Mouse (Mus musculus) MEL (cell line): ENCODE measurements around the gene Zfp382. TPM values are rescaled to one million over a fixed set of nuclear protein-coding genes. Genes with fewer than 3 reads are reported as not detected.
A peak's percentile ranks its signal among the peaks of the same experiment; 100 is the strongest.

Source experiments
- DNase-seq: peaks from one replicate; pipeline ENCODE4 v3.0.0; 2011; ENCODE audit warnings: low read depth, low spot score
- H3K27ac ChIP-seq: 2 replicates; pipeline ENCODE4 v1.5.1; 2012; ENCODE audit warnings: low read depth, mild to moderate bottlenecking, control low read depth, low read length, moderate library complexity; ENCODE audit not compliant: control insufficient read depth
- H3K27me3 ChIP-seq, 2 experiments: fragments of 150-350 bp in 1 of 2; sonication (generic) in 1 of 2; 2 replicates each; pipeline ENCODE4 v1.6.1; 2012; ENCODE audit warnings: low read length in 2 of 2, mild to moderate bottlenecking in 2 of 2, improper control_type of control experiment in 1 of 2, moderate library complexity in 1 of 2; ENCODE audit not compliant: insufficient read depth in 2 of 2, control insufficient read depth in 1 of 2
- H3K36me3 ChIP-seq, 2 experiments: 2 replicates each; pipeline ENCODE4 v1.6.1; 2012 to 2014; ENCODE audit warnings: low read length in 2 of 2, improper control_type of control experiment in 1 of 2, inconsistent platforms in 1 of 2, mild to moderate bottlenecking in 1 of 2; ENCODE audit not compliant: insufficient read depth in 2 of 2, control insufficient read depth in 1 of 2
- H3K4me1 ChIP-seq, 2 experiments: fragments of 150-350 bp in 1 of 2; sonication (generic) in 1 of 2; 2 replicates each; pipeline ENCODE4 v1.6.1; 2012; ENCODE audit warnings: low read length in 2 of 2, improper control_type of control experiment in 1 of 2, mild to moderate bottlenecking in 1 of 2; ENCODE audit not compliant: insufficient read depth in 2 of 2, control insufficient read depth in 1 of 2
- H3K4me3 ChIP-seq, 2 experiments: fragments of 150-350 bp in 1 of 2; sonication (generic) in 1 of 2; 2 replicates each; pipeline ENCODE4 v1.5.1; 2012; ENCODE audit warnings: low read depth in 2 of 2, low read length in 2 of 2, mild to moderate bottlenecking in 2 of 2, moderate library complexity in 2 of 2, control low read depth in 1 of 2, improper control_type of control experiment in 1 of 2; ENCODE audit not compliant: control insufficient read depth in 1 of 2, insufficient read depth in 1 of 2
- H3K79me2 ChIP-seq: 2 replicates; pipeline ENCODE4 v1.6.1; 2012; ENCODE audit warnings: mild to moderate bottlenecking, low read length, moderate library complexity; ENCODE audit not compliant: control insufficient read depth, poor library complexity, insufficient read depth
- H3K9ac ChIP-seq: 2 replicates; pipeline ENCODE4 v1.6.1; 2012; ENCODE audit warnings: low read depth, mild to moderate bottlenecking, control low read depth, low read length, moderate library complexity; ENCODE audit not compliant: control insufficient read depth, poor library complexity, severe bottlenecking
- H3K9me3 ChIP-seq: fragments of 150-350 bp; sonication (generic); replicated peaks from 2 replicates; pipeline ENCODE4 v1.6.1; 2012; ENCODE audit warnings: mild to moderate bottlenecking, low read length, improper control_type of control experiment, moderate library complexity; ENCODE audit not compliant: insufficient read depth
- BHLHE40 ChIP-seq: IDR thresholded peaks from 2 replicates; pipeline ENCODE4 v1.6.1; 2012; ENCODE audit warnings: low read depth, mild to moderate bottlenecking, inconsistent platforms, low read length, improper control_type of control experiment, borderline replicate concordance
- CHD1 ChIP-seq: IDR thresholded peaks from 2 replicates; pipeline ENCODE4 v1.6.1; 2012; ENCODE audit warnings: low read depth, mild to moderate bottlenecking, inconsistent platforms, low read length, improper control_type of control experiment
- CTCF ChIP-seq, 3 experiments: IDR thresholded peaks in 2 of 3; conservative IDR thresholded peaks in 1 of 3; 2 replicates each; pipeline ENCODE4 v1.5.1; 2011 to 2012; ENCODE audit warnings: low read length in 3 of 3, low read depth in 2 of 3, mild to moderate bottlenecking in 2 of 3, improper control_type of control experiment in 1 of 3, inconsistent platforms in 1 of 3, mixed read lengths in 1 of 3, moderate library complexity in 1 of 3; ENCODE audit not compliant: control insufficient read depth in 1 of 3, insufficient read depth in 1 of 3, poor library complexity in 1 of 3, severe bottlenecking in 1 of 3
- E2F4 ChIP-seq: IDR thresholded peaks from 2 replicates; pipeline ENCODE4 v1.6.1; 2011; ENCODE audit warnings: low read depth, low read length, improper control_type of control experiment, borderline replicate concordance
- EP300 ChIP-seq, 2 experiments: IDR thresholded peaks; 2 replicates each; pipeline ENCODE4 v1.6.1; 2011; ENCODE audit warnings: improper control_type of control experiment in 2 of 2, low read length in 2 of 2, low read depth in 1 of 2, mild to moderate bottlenecking in 1 of 2
- ETS1 ChIP-seq: IDR thresholded peaks from 2 replicates; pipeline ENCODE4 v1.6.1; 2012; ENCODE audit warnings: low read depth, mild to moderate bottlenecking, inconsistent platforms, low read length, improper control_type of control experiment, moderate library complexity
- GATA1 ChIP-seq: IDR thresholded peaks from 2 replicates; pipeline ENCODE4 v1.6.1; 2011; ENCODE audit warnings: low read depth, low read length, improper control_type of control experiment
- HCFC1 ChIP-seq: IDR thresholded peaks from 2 replicates; pipeline ENCODE4 v1.6.1; 2012; ENCODE audit warnings: low read depth, mild to moderate bottlenecking, inconsistent platforms, low read length, improper control_type of control experiment, moderate library complexity
- JUND ChIP-seq: IDR thresholded peaks from 2 replicates; pipeline ENCODE4 v1.6.1; 2011; ENCODE audit warnings: low read depth, mild to moderate bottlenecking, improper control_type of control experiment, low read length
- MAFK ChIP-seq: IDR thresholded peaks from 2 replicates; pipeline ENCODE4 v1.6.1; 2011; ENCODE audit warnings: low read depth, mild to moderate bottlenecking, low read length, improper control_type of control experiment, borderline replicate concordance
- MAX ChIP-seq: IDR thresholded peaks from 2 replicates; pipeline ENCODE4 v1.6.1; 2011; ENCODE audit warnings: low read length, improper control_type of control experiment
- MAZ ChIP-seq: IDR thresholded peaks from 2 replicates; pipeline ENCODE4 v1.6.1; 2012; ENCODE audit warnings: low read depth, mild to moderate bottlenecking, inconsistent platforms, low read length, improper control_type of control experiment
- MEF2A ChIP-seq: IDR thresholded peaks from 2 replicates; pipeline ENCODE4 v1.6.1; 2014; ENCODE audit warnings: low read depth, mild to moderate bottlenecking, inconsistent platforms, low read length, improper control_type of control experiment; ENCODE audit not compliant: poor library complexity, insufficient replicate concordance, severe bottlenecking; ENCODE audit errors: extremely low read depth
- MXI1 ChIP-seq: IDR thresholded peaks from 2 replicates; pipeline ENCODE4 v1.6.1; 2011; ENCODE audit warnings: mild to moderate bottlenecking, low read depth, low read length, improper control_type of control experiment
- MYB ChIP-seq: IDR thresholded peaks from 2 replicates; pipeline ENCODE4 v1.6.1; 2011; ENCODE audit warnings: mild to moderate bottlenecking, low read depth, low read length, improper control_type of control experiment
- MYC ChIP-seq: IDR thresholded peaks from 2 replicates; pipeline ENCODE4 v1.6.1; 2011; ENCODE audit warnings: low read depth, mild to moderate bottlenecking, low read length, improper control_type of control experiment, moderate library complexity
- NELFE ChIP-seq: IDR thresholded peaks from 2 replicates; pipeline ENCODE4 v1.6.1; 2011; ENCODE audit warnings: low read depth, low read length, improper control_type of control experiment
- NRF1 ChIP-seq: IDR thresholded peaks from 2 replicates; pipeline ENCODE4 v1.6.1; 2014; ENCODE audit warnings: low read depth, mild to moderate bottlenecking, inconsistent platforms, low read length, improper control_type of control experiment, moderate library complexity; ENCODE audit not compliant: poor library complexity, insufficient read depth, severe bottlenecking
- POLR2A ChIP-seq, 2 experiments: IDR thresholded peaks; 2 replicates each; pipeline ENCODE4 v1.6.1; 2011 to 2012; ENCODE audit warnings: low read length in 2 of 2, mild to moderate bottlenecking in 2 of 2, control low read depth in 1 of 2, improper control_type of control experiment in 1 of 2, low read depth in 1 of 2, moderate library complexity in 1 of 2; ENCODE audit not compliant: control insufficient read depth in 1 of 2, insufficient read depth in 1 of 2, poor library complexity in 1 of 2
- POLR2AphosphoS2 ChIP-seq: IDR thresholded peaks from 2 replicates; pipeline ENCODE4 v1.6.1; 2011; ENCODE audit warnings: low read length, improper control_type of control experiment
- POLR2AphosphoS5 ChIP-seq: IDR thresholded peaks from 2 replicates; pipeline ENCODE4 v1.6.1; 2012; ENCODE audit warnings: low read depth, borderline replicate concordance, mild to moderate bottlenecking, inconsistent platforms, low read length, moderate library complexity, mixed read lengths
- RAD21 ChIP-seq: IDR thresholded peaks from 2 replicates; pipeline ENCODE4 v1.6.1; 2011; ENCODE audit warnings: mild to moderate bottlenecking, low read depth, low read length, improper control_type of control experiment
- RCOR1 ChIP-seq: IDR thresholded peaks from 2 replicates; pipeline ENCODE4 v1.6.1; 2012; ENCODE audit warnings: low read depth, mild to moderate bottlenecking, inconsistent platforms, low read length, improper control_type of control experiment
- SIN3A ChIP-seq: IDR thresholded peaks from 2 replicates; pipeline ENCODE4 v1.6.1; 2012; ENCODE audit warnings: low read length, improper control_type of control experiment, inconsistent platforms
- SMC3 ChIP-seq: IDR thresholded peaks from 2 replicates; pipeline ENCODE4 v1.6.1; 2011; ENCODE audit warnings: low read depth, low read length, improper control_type of control experiment
- TAL1 ChIP-seq: IDR thresholded peaks from 2 replicates; pipeline ENCODE4 v1.6.1; 2012; ENCODE audit warnings: mild to moderate bottlenecking, inconsistent platforms, low read length, moderate library complexity, mixed read lengths
- TBP ChIP-seq: IDR thresholded peaks from 2 replicates; pipeline ENCODE4 v1.8.0; 2011; ENCODE audit warnings: low read depth, low read length, improper control_type of control experiment
- TCF12 ChIP-seq: IDR thresholded peaks from 2 replicates; pipeline ENCODE4 v1.6.1; 2014; ENCODE audit warnings: low read depth, mild to moderate bottlenecking, inconsistent platforms, low read length, improper control_type of control experiment, moderate library complexity
- UBTF ChIP-seq: IDR thresholded peaks from 2 replicates; pipeline ENCODE4 v1.6.1; 2012; ENCODE audit warnings: low read depth, mild to moderate bottlenecking, inconsistent platforms, low read length, improper control_type of control experiment, moderate library complexity, borderline replicate concordance; ENCODE audit not compliant: insufficient read depth
- USF1 ChIP-seq: IDR thresholded peaks from 2 replicates; pipeline ENCODE4 v1.6.1; 2014; ENCODE audit warnings: low read depth, mild to moderate bottlenecking, inconsistent platforms, low read length, improper control_type of control experiment, moderate library complexity
- USF2 ChIP-seq, 2 experiments: IDR thresholded peaks; 2 replicates each; pipeline ENCODE4 v1.6.1; 2011 to 2012; ENCODE audit warnings: improper control_type of control experiment in 2 of 2, low read length in 2 of 2, borderline replicate concordance in 1 of 2, inconsistent platforms in 1 of 2, low read depth in 1 of 2, mild to moderate bottlenecking in 1 of 2; ENCODE audit not compliant: insufficient read depth in 1 of 2
- ZC3H11A ChIP-seq: IDR thresholded peaks from 2 replicates; pipeline ENCODE4 v1.6.1; 2012; ENCODE audit warnings: low read depth, mild to moderate bottlenecking, inconsistent platforms, low read length, improper control_type of control experiment
- ZKSCAN1 ChIP-seq: IDR thresholded peaks from 2 replicates; pipeline ENCODE4 v1.6.1; 2012; ENCODE audit warnings: low read depth, mild to moderate bottlenecking, inconsistent platforms, low read length, improper control_type of control experiment, moderate library complexity
- ZNF384 ChIP-seq: IDR thresholded peaks from 2 replicates; pipeline ENCODE4 v1.6.1; 2012; ENCODE audit warnings: low read depth, mild to moderate bottlenecking, inconsistent platforms, low read length, improper control_type of control experiment
- polyA plus RNA-seq, 2 experiments: library from polyadenylated mRNA; stranded (reverse) in 1 of 2; unstranded in 1 of 2; fragments of >175 nt in 1 of 2; fragments of >200 nt in 1 of 2; gene quantifications; 2 replicates each; pipeline versions ENCODE4 v1.2.1 to v1.2.4; 2012; ENCODE audit warnings: low replicate concordance in 2 of 2, low read depth in 1 of 2; ENCODE audit not compliant: insufficient read length in 2 of 2, insufficient read depth in 1 of 2, missing spikeins in 1 of 2
- total RNA-seq: library from RNA; depleted of rRNA; stranded (reverse); fragments of 300-350 nt; gene quantifications from 2 replicates; pipeline ENCODE4 v1.2.3, GENCODE M21; 2012

Zfp382 gene
- total and polyA plus RNA-seq, 3 experiments = 3.9 to 7.1 TPM; not detected in 1

DNA sequence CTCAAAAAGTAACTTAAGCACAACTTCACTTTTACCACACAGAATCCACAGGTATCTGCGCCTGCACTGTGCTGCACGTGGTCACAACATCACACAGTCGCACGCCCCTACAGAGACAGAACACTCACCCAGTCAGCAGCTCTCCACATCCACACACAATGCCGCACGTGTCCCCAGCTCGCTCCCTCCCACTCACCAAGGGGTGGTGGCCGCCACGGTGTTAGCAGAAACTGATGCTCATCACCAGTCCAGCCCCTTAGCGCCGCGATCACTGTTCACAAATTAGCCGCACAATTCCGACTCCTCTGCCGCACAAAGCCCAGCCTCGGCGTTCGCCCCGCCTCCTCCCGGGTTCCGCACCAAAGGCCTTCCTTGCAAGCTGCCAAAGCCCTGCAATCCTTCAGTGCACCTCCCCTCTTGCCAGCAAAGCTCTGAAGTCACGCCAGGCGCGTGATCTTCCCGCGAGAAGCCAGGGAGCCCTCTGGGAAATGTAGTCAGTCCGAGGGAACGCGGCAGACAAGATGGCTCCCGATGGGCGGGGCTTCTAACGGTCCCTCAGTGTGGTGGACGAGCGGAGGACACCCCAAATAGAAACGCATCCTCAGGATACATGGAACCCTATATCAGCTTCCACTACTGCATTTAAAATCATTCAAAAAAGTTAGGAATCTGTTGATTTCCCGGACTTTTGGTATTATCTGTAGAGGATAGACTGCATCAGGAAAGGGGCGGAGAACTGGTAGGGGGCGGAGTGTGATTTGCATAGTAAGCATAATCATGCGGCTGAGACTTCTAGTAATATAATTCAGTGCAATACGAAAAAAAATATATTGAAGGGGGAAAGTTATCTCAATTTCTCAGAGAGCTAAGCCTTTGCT is 31.4 kb upstream of the Zfp382 start, which contains the start of the genes Gm26920 and Zfp566:
TSS of gene Gm26920 (minus strand) at position 319 of the 878 bp plus-strand sequence.
TSS of gene Zfp566 (minus strand) at position 436 of the 878 bp plus-strand sequence.
- Histone ChIP-seq H3K27me3 (no peaks in the 10 kb centered on the region), H3K9me3 (no peaks in the 10 kb centered on the region), H3K4me1 (peaks cover 0 to 10% of the 10 kb centered on the region in 2 experiments; a peak in 3 of 4 replicates), H3K79me2 (peaks cover 8% of the 10 kb centered on the region), H3K36me3 (peaks cover 0 to 8% of the 10 kb centered on the region in 2 experiments; a peak in 2 of 4 replicates), H3K9ac (peak within 1 kb of the TSS; percentile 66), H3K4me3 (peak within 1 kb of the TSS; percentile 65 to 70), H3K27ac (peak within 1 kb of the TSS; percentile 72)
- DNase-seq = peak; percentile 99
- TF ChIP-seq SIN3A = peak; percentile 78
- no peak for TF ChIP-seq UBTF
- no peak; a peak in 1 of 4 replicates for TF ChIP-seq EP300 (IDR thresholded peaks at IDR 0.05; ENCODE audit: low read depth in 1 of 2, low read length in 2 of 2)
- no peak for TF ChIP-seq E2F4
- peak; percentile 58 to 80 for TF ChIP-seq POLR2A (IDR thresholded peaks at IDR 0.05; ENCODE audit: control insufficient read depth in 1 of 2, insufficient read depth in 1 of 2, low read depth in 1 of 2, low read length in 2 of 2, poor library complexity in 1 of 2)
- 0 out of 2 replicates have a peak, but pooled peaks have one; percentile 45 for TF ChIP-seq TCF12
- no peak for TF ChIP-seq ZC3H11A
- peak; percentile 93 for TF ChIP-seq MAX
- no peak for TF ChIP-seq TAL1
- peak; percentile 94 for TF ChIP-seq MAFK
- TF ChIP-seq CTCF (IDR thresholded peaks at IDR 0.05 in 2 of 3, conservative IDR thresholded peaks at IDR 0.05 in 1 of 3; ENCODE audit: control insufficient read depth in 1 of 3, insufficient read depth in 1 of 3, low read depth in 2 of 3, low read length in 3 of 3, poor library complexity in 1 of 3, severe bottlenecking in 1 of 3) = no peak
- no peak for TF ChIP-seq SMC3
- TF ChIP-seq JUND = no peak
- TF ChIP-seq TBP = peak; percentile 47; the same call in 1 of the 2 replicates
- 0 out of 2 replicates have a peak, but pooled peaks have one; percentile 12 for TF ChIP-seq MEF2A
- TF ChIP-seq POLR2AphosphoS2 = peak; percentile 57; the same call in 1 of the 2 replicates
- TF ChIP-seq HCFC1 = peak; percentile 98
- no peak for TF ChIP-seq POLR2AphosphoS5
- TF ChIP-seq ZKSCAN1 = no peak
- no peak for TF ChIP-seq BHLHE40
- peak; percentile 72 for TF ChIP-seq USF1
- 0 out of 2 replicates have a peak, but pooled peaks have one; percentile 13 for TF ChIP-seq MYB
- TF ChIP-seq MXI1 = peak; percentile 97
- no peak for TF ChIP-seq CHD1
- TF ChIP-seq MAZ = 0 out of 2 replicates have a peak, but pooled peaks have one; percentile 57
- peak; percentile 34; the same call in 1 of the 2 replicates for TF ChIP-seq ZNF384
- peak; percentile 91 for TF ChIP-seq MYC
- TF ChIP-seq RAD21 = no peak
- TF ChIP-seq NRF1 = 0 out of 2 replicates have a peak, but pooled peaks have one; percentile 30
- TF ChIP-seq ETS1 = 0 out of 2 replicates have a peak, but pooled peaks have one; percentile 10
- TF ChIP-seq GATA1 = no peak
- TF ChIP-seq RCOR1 = no peak; the same call in 1 of the 2 replicates
- no peak for TF ChIP-seq USF2 (IDR thresholded peaks at IDR 0.05; ENCODE audit: borderline replicate concordance in 1 of 2, insufficient read depth in 1 of 2, low read depth in 1 of 2, low read length in 2 of 2)
- TF ChIP-seq NELFE = peak; percentile 62
